Mouse (Mus musculus) liver, embryonic 14.5 days (tissue): Measurements from ENCODE around the gene Nipa1.

Experiments used
- CTCF ChIP-seq: IDR thresholded peaks from 2 replicates; pipeline ENCODE4 v1.5.1; 2016; ENCODE audit warnings: antibody characterized with exemption, low read depth, control low read depth
- EP300 ChIP-seq: IDR thresholded peaks from 2 replicates; pipeline ENCODE4 v1.6.1; 2016; ENCODE audit warnings: antibody characterized with exemption, low read depth

DNA sequence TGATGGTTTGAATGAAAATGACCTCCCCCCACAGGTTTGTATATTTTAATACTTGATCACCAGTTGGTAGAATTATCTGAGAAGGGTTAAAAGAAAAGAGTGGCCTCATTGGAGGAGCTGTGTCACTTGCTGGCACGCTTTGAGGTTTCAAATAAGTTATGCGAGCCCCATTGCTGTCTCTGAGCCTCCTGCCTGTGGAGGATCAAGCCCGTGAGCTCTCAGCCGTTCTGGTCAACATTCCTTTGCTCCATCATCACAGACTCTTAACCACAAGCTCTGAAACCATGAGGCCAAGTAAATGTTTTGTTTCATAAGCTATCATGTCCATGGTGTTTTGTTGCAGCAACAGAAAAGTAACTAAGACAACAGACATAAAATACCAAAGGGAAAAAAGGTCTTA lies 35.0 kb downstream of the Nipa1 start:
- TF ChIP-seq EP300 (no peak), CTCF (no peak)
